Mouse (Mus musculus) urinary bladder, postnatal 14 days (tissue): ENCODE measurements around the gene B4galt5.

Experiments
- DNase-seq: peaks from one replicate; pipeline ENCODE4 v3.0.0; 2021; ENCODE audit warnings: low spot score

The B4galt5 gene

DNA sequence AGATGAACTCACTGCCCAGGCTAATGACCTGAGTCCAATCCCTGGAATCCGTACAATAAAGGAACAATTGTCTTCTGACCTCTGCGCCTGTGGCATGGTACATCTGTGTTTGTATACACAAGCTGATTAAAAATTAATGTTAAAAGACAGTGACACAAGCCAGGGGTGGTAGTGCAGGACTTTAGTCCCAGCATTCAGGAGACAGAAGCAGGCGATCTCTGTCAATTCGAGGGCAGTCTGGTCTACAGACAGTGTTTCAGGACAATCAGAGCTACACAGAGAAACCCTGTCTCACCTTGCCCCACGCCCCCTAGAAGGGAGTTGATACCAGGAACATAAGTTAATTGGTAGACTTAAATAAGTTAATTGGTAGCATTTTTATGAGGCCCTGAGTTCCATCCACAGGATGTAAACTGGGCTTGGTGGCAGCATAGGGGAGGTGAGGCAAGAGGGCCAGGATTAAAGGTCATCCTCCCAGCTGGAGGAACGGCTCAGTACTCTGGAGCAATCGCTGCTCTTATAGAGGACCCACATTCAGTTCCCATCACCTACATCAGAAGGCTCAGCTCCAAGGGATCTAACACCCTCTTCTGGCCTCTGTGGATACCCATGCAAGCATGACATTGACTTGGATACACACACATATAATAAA lies 16.5 kb downstream of the B4galt5 start:
- no peak for DNase-seq

DNA sequence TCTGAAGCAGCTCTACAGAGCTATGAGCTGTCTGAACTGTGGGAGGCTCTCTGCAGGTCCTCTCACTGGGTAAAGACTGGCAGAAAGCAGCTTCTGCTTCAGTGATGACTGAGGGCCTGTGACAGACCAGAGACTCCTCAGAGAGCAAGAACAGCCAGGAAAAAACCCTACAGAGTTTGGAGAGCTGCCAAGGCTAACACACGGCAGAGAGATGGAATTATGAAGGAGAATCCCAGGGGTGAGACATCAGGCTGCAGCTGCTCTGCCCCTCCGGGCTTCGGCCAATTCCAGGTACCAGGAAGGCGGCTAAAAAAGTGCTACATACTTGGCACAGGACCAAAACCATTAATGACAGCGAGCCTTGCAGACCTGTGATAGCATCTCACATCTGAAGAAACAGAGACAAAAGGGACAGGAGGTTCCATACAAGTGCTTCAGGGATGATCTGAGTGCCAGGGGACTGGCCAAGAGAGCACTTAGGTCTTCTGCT lies 17.5 kb downstream of the B4galt5 start:
- DNase-seq: no peak

- DNase-seq: no peak
These were observed 18.4 kb downstream of the B4galt5 start for GRCm38 (mm10) chr2:167330581-167330980.

DNA sequence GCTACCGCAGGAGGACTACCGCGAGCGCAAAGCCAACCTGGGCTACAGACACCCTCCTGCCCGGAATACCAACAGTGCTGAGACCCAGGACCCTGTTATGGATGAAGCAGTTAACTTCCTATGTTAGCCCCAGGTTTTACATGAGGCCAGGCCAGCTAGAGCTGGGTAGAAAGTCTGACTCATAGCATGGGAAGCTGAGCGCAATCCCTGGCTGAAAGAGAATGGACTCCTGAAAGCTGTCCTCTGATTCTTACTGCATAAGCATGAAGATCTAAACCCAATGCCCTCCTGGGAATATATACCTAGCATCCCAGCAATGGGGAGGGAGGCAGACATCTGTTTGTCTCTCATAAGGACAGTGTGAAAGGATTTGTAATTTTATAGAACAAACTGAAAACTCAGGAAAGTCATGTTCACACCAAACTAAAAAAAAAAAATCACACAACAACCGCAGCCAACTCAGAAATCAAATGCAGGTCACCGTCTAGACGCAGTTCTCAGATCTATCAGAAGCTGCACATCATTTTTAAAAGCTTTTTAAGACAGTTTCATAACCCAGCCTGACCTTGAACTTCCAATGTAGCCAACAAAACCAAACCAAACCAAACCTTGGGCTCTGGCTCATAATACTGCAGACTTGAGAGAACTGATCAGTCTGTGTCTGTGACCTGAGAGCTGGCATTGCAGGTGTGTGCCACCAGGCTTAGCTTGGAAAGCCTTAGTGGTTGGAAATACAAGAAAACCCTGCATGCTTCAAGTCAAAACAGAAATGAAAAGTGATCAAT lies 19.3 kb downstream of the B4galt5 start:
- DNase-seq: no peak

DNA sequence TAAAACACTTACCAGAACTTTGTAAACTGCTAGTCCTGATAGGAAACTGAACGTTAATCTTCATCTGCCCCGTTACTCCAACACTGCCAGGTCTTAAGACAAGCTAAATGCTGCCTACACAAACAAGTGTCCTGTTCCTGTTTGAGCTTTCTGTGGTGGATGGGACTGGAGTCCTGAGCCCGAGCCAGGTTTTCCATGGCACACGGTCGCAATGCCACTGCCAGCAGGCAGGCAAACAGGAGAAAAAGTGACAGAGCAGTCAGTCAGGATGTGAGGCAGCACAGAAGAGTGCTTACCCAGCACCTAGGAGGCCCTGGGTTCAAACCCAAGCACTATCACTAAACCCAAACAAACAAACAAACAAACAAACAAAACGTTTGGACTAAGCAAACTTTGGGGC lies 20.6 kb downstream of the B4galt5 start:
- no peak for DNase-seq

DNA sequence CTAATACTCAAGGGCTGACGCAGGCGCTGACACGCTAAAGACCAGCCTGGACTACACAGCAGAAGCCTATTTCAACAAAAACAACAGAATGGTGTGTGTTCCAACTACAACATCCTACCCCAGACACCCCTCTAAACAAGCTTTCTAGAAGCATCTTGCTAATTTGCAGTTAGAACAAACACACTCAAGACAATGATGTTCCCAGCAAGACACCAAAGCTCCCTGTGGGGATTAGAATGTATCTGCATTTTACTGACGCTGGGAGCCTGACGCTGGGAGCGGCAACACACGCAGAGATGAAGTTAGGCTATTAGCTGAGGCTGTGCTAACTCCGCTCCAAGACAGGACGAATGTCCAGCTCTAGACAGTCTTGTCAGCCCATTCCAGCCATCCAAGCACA lies 22.4 kb downstream of the B4galt5 start:
- DNase-seq: no peak

GRCm38 (mm10) chr2:167324151-167324930 lies 24.6 kb downstream of the B4galt5 start:
- DNase-seq: no peak

- no peak for DNase-seq
These were observed 25.9 kb downstream of the B4galt5 start for GRCm38 (mm10) chr2:167323116-167323515.

- DNase-seq: no peak
These were observed 27.6 kb downstream of the B4galt5 start for GRCm38 (mm10) chr2:167321372-167321771.

DNA sequence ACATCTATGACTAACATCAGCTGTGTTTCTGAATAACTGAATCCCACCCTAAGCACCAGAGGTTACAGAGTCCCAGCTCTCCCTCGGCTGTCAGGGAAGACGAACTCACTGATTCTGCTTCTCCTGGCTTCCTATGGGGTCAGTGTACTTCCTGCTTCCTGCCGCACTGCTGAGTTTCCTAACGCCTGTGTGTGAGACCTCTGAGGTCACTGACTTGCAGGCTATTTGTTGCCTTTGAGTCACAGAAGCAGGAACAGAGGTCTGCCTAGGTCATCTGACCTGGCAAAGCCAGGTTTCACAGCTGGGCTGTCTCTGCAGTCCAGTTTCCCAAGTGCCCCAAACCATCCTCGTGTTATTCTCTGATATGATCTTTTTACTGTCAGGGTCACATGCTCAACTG lies 30.0 kb downstream of the B4galt5 start:
- DNase-seq: peak; percentile 14

- DNase-seq: no peak
These were observed 32.2 kb downstream of the B4galt5 start for GRCm38 (mm10) chr2:167316724-167317187.

GRCm38 (mm10) chr2:167314491-167314890 lies 34.5 kb downstream of the B4galt5 start:
- DNase-seq: no peak

DNA sequence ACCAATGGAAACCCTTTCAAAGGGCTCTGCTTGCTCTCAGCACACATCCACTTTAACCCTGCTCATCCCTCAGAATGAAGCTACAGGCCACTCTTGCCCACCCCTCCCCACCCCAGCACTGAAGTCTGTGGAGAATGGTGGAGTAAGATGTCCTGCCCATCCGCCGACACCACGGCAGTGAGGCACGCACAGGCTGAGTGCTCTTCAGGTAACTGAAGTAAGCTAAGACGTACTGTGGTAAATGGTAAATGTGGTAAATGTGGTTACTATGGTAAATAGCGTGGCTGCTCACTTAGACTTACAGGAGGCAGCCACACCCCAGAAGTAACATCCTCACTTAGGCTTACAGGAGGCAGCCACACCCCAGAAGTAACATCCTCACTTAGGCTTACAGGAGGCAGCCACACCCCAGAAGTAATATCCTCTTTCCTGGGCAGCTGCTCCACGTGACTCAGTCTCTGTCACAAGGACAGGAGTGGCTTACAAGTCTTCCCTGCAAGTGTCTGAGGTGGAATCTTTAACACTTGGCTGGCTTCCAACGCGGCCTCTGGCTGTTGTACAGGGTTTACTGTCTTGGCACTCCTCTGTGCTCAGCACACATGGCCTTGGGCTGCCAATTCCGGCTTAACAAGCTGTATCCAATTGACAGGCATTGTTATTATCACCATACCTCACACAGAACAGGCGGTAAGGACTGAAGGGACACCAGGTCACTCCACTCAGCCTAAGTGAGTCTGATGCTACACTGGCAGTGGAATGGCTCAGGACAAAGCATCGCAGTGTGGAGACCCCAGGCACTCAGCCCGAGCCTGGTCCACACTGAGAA lies 35.3 kb downstream of the B4galt5 start:
- peak; percentile 67 for DNase-seq

GRCm38 (mm10) chr2:167310121-167310520 lies 38.9 kb downstream of the B4galt5 start:
- no peak for DNase-seq

- no peak for DNase-seq
These were observed 39.7 kb downstream of the B4galt5 start for GRCm38 (mm10) chr2:167309286-167309685.

DNA sequence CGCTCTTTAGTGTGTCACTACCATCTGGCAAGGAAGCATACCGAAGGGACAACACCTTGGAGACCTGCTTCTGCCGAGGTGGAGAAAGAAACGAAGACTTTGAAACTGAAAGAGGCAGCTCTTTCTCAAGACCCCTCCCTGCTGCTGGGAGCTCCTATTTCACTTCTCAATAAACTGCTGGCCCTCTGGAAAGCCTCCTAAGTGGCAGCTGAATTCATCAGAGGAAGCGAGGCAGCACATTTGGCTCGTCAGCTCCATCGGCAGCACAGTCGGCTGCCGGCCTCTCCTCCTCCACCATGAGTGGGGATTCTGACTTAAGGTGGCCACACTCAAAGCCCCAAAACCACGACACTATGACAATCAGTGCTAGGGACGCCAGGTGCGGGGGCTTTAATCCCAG lies 41.3 kb downstream of the B4galt5 start:
- DNase-seq: no peak

- no peak for DNase-seq
These were observed 42.1 kb downstream of the B4galt5 start for GRCm38 (mm10) chr2:167306626-167307541.

DNA sequence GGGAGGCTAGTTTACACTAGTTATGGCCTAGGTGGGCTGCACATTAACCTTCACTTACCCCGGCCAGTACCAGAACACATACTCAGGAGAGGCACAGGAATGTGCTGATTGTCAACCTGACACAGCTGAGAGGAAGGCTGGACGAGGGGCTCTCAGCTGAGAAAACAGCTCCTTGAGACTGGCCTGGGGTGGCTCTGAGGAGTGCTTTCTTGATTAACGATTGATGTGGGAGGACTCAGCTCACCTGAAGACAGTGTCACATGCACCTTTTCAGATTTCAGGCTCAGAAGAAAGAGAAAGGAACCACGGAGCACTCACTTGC lies 42.7 kb downstream of the B4galt5 start:
- DNase-seq: no peak

- no peak for DNase-seq
These were observed 43.4 kb downstream of the B4galt5 start for GRCm38 (mm10) chr2:167305382-167306272.
